ENCODE assay signal across 12 mouse cellular contexts in the genomic region with DNA sequence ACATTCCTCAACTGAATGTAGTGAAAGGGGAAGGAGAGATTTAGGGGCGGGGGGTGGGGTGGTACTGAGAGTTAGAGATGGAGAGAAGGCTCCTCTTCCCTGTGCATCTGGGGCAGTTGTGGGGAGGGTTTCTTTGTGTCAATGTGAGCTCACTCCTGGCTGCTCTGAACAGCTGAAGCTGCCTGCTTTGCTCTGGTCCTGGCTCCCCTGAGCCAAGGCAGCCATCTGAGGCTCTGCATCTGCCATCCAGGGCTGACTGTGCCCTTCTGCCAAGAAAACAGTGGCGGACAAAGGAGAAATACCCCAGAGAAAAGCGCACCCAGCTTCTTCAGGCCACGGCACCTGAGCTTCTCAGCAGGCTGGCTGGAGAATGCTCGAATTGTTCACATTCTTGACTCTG.
A peak's percentile ranks its signal among the peaks of the same experiment; 100 is the strongest.
DNase-seq lines count a peak whose midpoint lies in the region; ATAC-seq and TF ChIP-seq lines count a peak whose summit lies in the region.
"Had no signal": no experiment of that assay in that cellular context is flagged by ENCODE, and none has a peak within 500 bp of the region (broad histone marks: within the 10 kb centered on the region; RNA-seq: fewer than 3 reads in every experiment).

No protein-coding gene starts in this region.

- no peak overlapping the region for H3K4me3 ChIP-seq in kidney, embryonic 15.5 days (replicated peaks)
- H3K4me3 ChIP-seq in embryonic facial prominence, embryonic 14.5 days (ENCODE audit: low read depth, low read length), result peak overlapping the region; percentile 21; the same call in 1 of the 2 replicates
- H3K4me3 ChIP-seq in hindbrain, embryonic 12.5 days, result no peak overlapping the region
- H3K4me3 ChIP-seq in midbrain, embryonic 14.5 days (replicated peaks; ENCODE audit: low read depth, low read length), result no peak overlapping the region
- H3K4me3 ChIP-seq in liver, postnatal 0 days (ENCODE audit: low read depth, low read length), result no peak overlapping the region
- H3K4me3 ChIP-seq: left cerebral cortex, adult 2 months had no signal

- TF ChIP-seq CTCF in liver, postnatal 0 days (IDR thresholded peaks at IDR 0.05; ENCODE audit: low read depth), result no peak

- no peak for TF ChIP-seq EP300 in liver, postnatal 0 days (IDR thresholded peaks at IDR 0.05; ENCODE audit: low read depth)

- no peaks in the 10 kb centered on the region for H3K36me3 ChIP-seq in kidney, embryonic 15.5 days
- H3K36me3 ChIP-seq in embryonic facial prominence, embryonic 14.5 days (ENCODE audit: control insufficient read depth, insufficient read depth, low read length), result no peaks in the 10 kb centered on the region
- no peaks in the 10 kb centered on the region for H3K36me3 ChIP-seq in hindbrain, embryonic 12.5 days
- no peaks in the 10 kb centered on the region for H3K36me3 ChIP-seq in midbrain, embryonic 14.5 days (ENCODE audit: control insufficient read depth, insufficient read depth, low read length)
- H3K36me3 ChIP-seq in liver, postnatal 0 days (replicated peaks; ENCODE audit: insufficient read depth, low read length), result no peaks in the 10 kb centered on the region

- peaks cover 19% of the 10 kb centered on the region for H3K27me3 ChIP-seq in kidney, embryonic 15.5 days
- H3K27me3 ChIP-seq in embryonic facial prominence, embryonic 14.5 days (replicated peaks; ENCODE audit: control insufficient read depth, insufficient read depth, low read length), result no peaks in the 10 kb centered on the region; the same call in 1 of the 2 replicates
- H3K27me3 ChIP-seq in hindbrain, embryonic 12.5 days, result peaks cover 4% of the 10 kb centered on the region; the same call in 1 of the 2 replicates
- no peaks in the 10 kb centered on the region for H3K27me3 ChIP-seq in midbrain, embryonic 14.5 days (ENCODE audit: control insufficient read depth, insufficient read depth, low read length)
- H3K27me3 ChIP-seq in liver, postnatal 0 days (ENCODE audit: insufficient read depth, low read length), result no peaks in the 10 kb centered on the region

- no peaks in the 10 kb centered on the region for H3K4me1 ChIP-seq in kidney, embryonic 15.5 days
- 0 out of 2 replicates have a peak, but pooled peaks cover 3% of the 10 kb centered on the region for H3K4me1 ChIP-seq in embryonic facial prominence, embryonic 14.5 days (ENCODE audit: control insufficient read depth, insufficient read depth, low read length)
- H3K4me1 ChIP-seq in hindbrain, embryonic 12.5 days, result peaks cover 11% of the 10 kb centered on the region
- 0 out of 2 replicates have a peak, but pooled peaks cover 6% of the 10 kb centered on the region for H3K4me1 ChIP-seq in midbrain, embryonic 14.5 days (ENCODE audit: control insufficient read depth, insufficient read depth, low read length)
- no peaks in the 10 kb centered on the region for H3K4me1 ChIP-seq in liver, postnatal 0 days (ENCODE audit: insufficient read depth)

- 73% methylated on average over 5 of the region's 5 CpGs for WGBS in kidney, embryonic 15.5 days
- 59% methylated on average over 5 of the region's 5 CpGs for WGBS in embryonic facial prominence, embryonic 14.5 days
- WGBS in hindbrain, embryonic 12.5 days, result 57% methylated on average over 5 of the region's 5 CpGs
- 69% methylated on average over 5 of the region's 5 CpGs for WGBS in midbrain, embryonic 14.5 days
- 53% methylated on average over 5 of the region's 5 CpGs for WGBS in liver, postnatal 0 days (ENCODE audit: insufficient replicate concordance)

- no peak for DNase-seq in kidney, postnatal 4 days
- DNase-seq in embryonic facial prominence, embryonic 14.5 days (ENCODE audit: low spot score), result no peak
- peak; percentile 21 for DNase-seq in midbrain, embryonic 14.5 days
- DNase-seq in liver, postnatal 0 days, result no peak
- DNase-seq in ovary, postnatal 36 days (ENCODE audit: low spot score), result no peak
- DNase-seq in gastrocnemius, postnatal 4 days (ENCODE audit: low spot score in 2 of 2), result no peak
- DNase-seq: kidney, adult 8-10 months; lung, adult 2 months; thymus, postnatal 4 days had no signal

- no peak overlapping the region for H3K27ac ChIP-seq in kidney, embryonic 15.5 days
- H3K27ac ChIP-seq in embryonic facial prominence, embryonic 14.5 days (replicated peaks; ENCODE audit: low read depth, low read length), result no peak overlapping the region
- H3K27ac ChIP-seq in hindbrain, embryonic 12.5 days, result no peak overlapping the region; the same call in 1 of the 2 replicates
- H3K27ac ChIP-seq in midbrain, embryonic 14.5 days (replicated peaks; ENCODE audit: low read depth, low read length), result no peak overlapping the region
- no peak overlapping the region for H3K27ac ChIP-seq in liver, postnatal 0 days (ENCODE audit: low read depth)
- H3K27ac ChIP-seq: left cerebral cortex, adult 2 months had no signal

- H3K9me3 ChIP-seq in kidney, embryonic 15.5 days (replicated peaks), result no peaks in the 10 kb centered on the region
- no peaks in the 10 kb centered on the region for H3K9me3 ChIP-seq in embryonic facial prominence, embryonic 14.5 days (ENCODE audit: control insufficient read depth, low read length)
- no peaks in the 10 kb centered on the region for H3K9me3 ChIP-seq in hindbrain, embryonic 12.5 days (replicated peaks)
- no peaks in the 10 kb centered on the region for H3K9me3 ChIP-seq in midbrain, embryonic 14.5 days (ENCODE audit: control insufficient read depth, low read length)
- no peaks in the 10 kb centered on the region for H3K9me3 ChIP-seq in liver, postnatal 0 days (ENCODE audit: low read length)

- H3K9ac ChIP-seq in kidney, embryonic 15.5 days, result no peak overlapping the region
- no peak overlapping the region for H3K9ac ChIP-seq in embryonic facial prominence, embryonic 14.5 days (ENCODE audit: low read depth, low read length)
- H3K9ac ChIP-seq in hindbrain, embryonic 12.5 days, result no peak overlapping the region
- H3K9ac ChIP-seq in midbrain, embryonic 14.5 days (replicated peaks; ENCODE audit: low read length), result no peak overlapping the region
- H3K9ac ChIP-seq in liver, postnatal 0 days (replicated peaks), result no peak overlapping the region

- ATAC-seq in kidney, embryonic 15.5 days (replicated peaks; ENCODE audit: low FRiP score), result no peak
- peak; percentile 26; the same call in 1 of the 2 replicates for ATAC-seq in embryonic facial prominence, embryonic 14.5 days (ENCODE audit: low read depth)
- no peak for ATAC-seq in hindbrain, embryonic 12.5 days (ENCODE audit: low FRiP score)
- no peak for ATAC-seq in midbrain, embryonic 14.5 days (ENCODE audit: low FRiP score, low TSS enrichment)
- ATAC-seq in liver, postnatal 0 days, result no peak

- peak overlapping the region; percentile 48 for H3K4me2 ChIP-seq in kidney, embryonic 15.5 days
- H3K4me2 ChIP-seq in embryonic facial prominence, embryonic 14.5 days (ENCODE audit: low read depth, low read length), result peak overlapping the region; percentile 52
- peak overlapping the region; percentile 43 for H3K4me2 ChIP-seq in hindbrain, embryonic 12.5 days (replicated peaks)
- peak overlapping the region; percentile 34 for H3K4me2 ChIP-seq in midbrain, embryonic 14.5 days (ENCODE audit: low read length)
- no peak overlapping the region for H3K4me2 ChIP-seq in liver, postnatal 0 days (ENCODE audit: low read depth, low read length)
